Mouse (Mus musculus) myocyte (in vitro differentiated cells): ENCODE measurements around the gene Cfap299. TPM values are rescaled to one million over a fixed set of nuclear protein-coding genes. Genes with fewer than 3 reads are reported as not detected.
"Not testable (repeated sequence)": the region's sequence is repeated elsewhere in the genome, so short reads cannot be mapped to it uniquely, and the experiment has no call there.

Source experiments
- H3K27me3 ChIP-seq: one replicate; pipeline ENCODE4 v1.6.1; 2011; ENCODE audit not compliant: control insufficient read depth, insufficient read depth, insufficient read length
- H3K36me3 ChIP-seq: one replicate; pipeline ENCODE4 v1.6.1; 2011; ENCODE audit not compliant: control insufficient read depth, insufficient read depth
- H3K4me2 ChIP-seq: one replicate; pipeline ENCODE4 v1.6.1; 2011; ENCODE audit warnings: low read depth, control low read depth
- H3K4me3 ChIP-seq: one replicate; pipeline ENCODE4 v1.5.1; 2011; ENCODE audit warnings: mild to moderate bottlenecking, control low read depth, moderate library complexity
- H3K79me2 ChIP-seq: one replicate; pipeline ENCODE4 v1.6.1; 2011; ENCODE audit not compliant: control insufficient read depth, insufficient read depth
- H3ac ChIP-seq: one replicate; pipeline ENCODE4 v1.6.1; 2011; ENCODE audit not compliant: control insufficient read depth, insufficient read length
- CEBPB ChIP-seq: IDR thresholded peaks from 2 replicates; pipeline ENCODE4 v1.6.1; 2011; ENCODE audit warnings: mild to moderate bottlenecking, moderate library complexity; ENCODE audit not compliant: poor library complexity, insufficient read depth, severe bottlenecking
- E2F4 ChIP-seq: IDR thresholded peaks from one replicate; pipeline ENCODE4 v1.6.1; 2011; ENCODE audit warnings: mild to moderate bottlenecking, control low read depth, moderate library complexity; ENCODE audit not compliant: insufficient read depth
- MAX ChIP-seq: IDR thresholded peaks from one replicate; pipeline ENCODE4 v1.6.1; 2011; ENCODE audit warnings: low read depth, mild to moderate bottlenecking, control low read depth
- MYOD1 ChIP-seq, 3 experiments: IDR thresholded peaks; one replicate each; pipeline ENCODE4 v1.6.1; 2011; ENCODE audit warnings: control low read depth in 2 of 3, low read depth in 2 of 3, mild to moderate bottlenecking in 2 of 3, moderate library complexity in 1 of 3; ENCODE audit not compliant: insufficient read length in 2 of 3, control insufficient read depth in 1 of 3
- MYOG ChIP-seq, 3 experiments: IDR thresholded peaks; one replicate each; pipeline ENCODE4 v1.6.1; 2011; ENCODE audit warnings: control low read depth in 2 of 3, low read depth in 2 of 3, mild to moderate bottlenecking in 2 of 3; ENCODE audit not compliant: insufficient read length in 2 of 3, control insufficient read depth in 1 of 3, insufficient read depth in 1 of 3
- POLR2A ChIP-seq: IDR thresholded peaks from one replicate; pipeline ENCODE4 v1.6.1; 2011; ENCODE audit warnings: low read depth, mild to moderate bottlenecking, control low read depth, moderate library complexity; ENCODE audit not compliant: insufficient read length
- POLR2AphosphoS2 ChIP-seq: IDR thresholded peaks from one replicate; pipeline ENCODE4 v1.6.1; 2011; ENCODE audit warnings: low read depth, control low read depth; ENCODE audit not compliant: insufficient read length
- REST ChIP-seq: IDR thresholded peaks from one replicate; pipeline ENCODE4 v1.6.1; 2011; ENCODE audit warnings: mild to moderate bottlenecking, control low read depth, moderate library complexity; ENCODE audit not compliant: insufficient read depth, insufficient read length
- SRF ChIP-seq: IDR thresholded peaks from one replicate; pipeline ENCODE4 v1.6.1; 2011; ENCODE audit warnings: low read depth; ENCODE audit not compliant: control insufficient read depth, insufficient read length
- TCF12 ChIP-seq: IDR thresholded peaks from one replicate; pipeline ENCODE4 v1.6.1; 2011; ENCODE audit warnings: mild to moderate bottlenecking, control low read depth; ENCODE audit not compliant: poor library complexity, insufficient read depth, severe bottlenecking
- TCF3 ChIP-seq: IDR thresholded peaks from one replicate; pipeline ENCODE4 v1.6.1; 2011; ENCODE audit warnings: low read depth, control low read depth; ENCODE audit not compliant: insufficient read length
- USF1 ChIP-seq: IDR thresholded peaks from one replicate; pipeline ENCODE4 v1.6.1; 2011; ENCODE audit warnings: low read depth, mild to moderate bottlenecking, control low read depth, moderate library complexity
- polyA plus RNA-seq: library from polyadenylated mRNA; unstranded; fragments of >200 nt; fragmentation: generic; extraction: Trizol; gene quantifications from one replicate; pipeline ENCODE4 v1.2.1, GENCODE M21; 2012; ENCODE audit warnings: missing spikeins

Gene Cfap299
- polyA plus RNA-seq, 1 experiment: not detected

GRCm38 (mm10) chr5:98572392-98572791 lies 243.3 kb downstream of the Cfap299 start:
- Histone ChIP-seq H3K79me2 (no peaks in the 10 kb centered on the region), H3K4me2 (no peak overlapping the region), H3K36me3 (no peaks in the 10 kb centered on the region), H3ac (no peak overlapping the region), H3K27me3 (no peaks in the 10 kb centered on the region), H3K4me3 (no peak overlapping the region)
- TF ChIP-seq SRF: no peak
- no peak for TF ChIP-seq CEBPB
- no peak for TF ChIP-seq REST
- no peak for TF ChIP-seq USF1

GRCm38 (mm10) chr5:98574711-98575470 lies 245.8 kb downstream of the Cfap299 start:
- no peak for TF ChIP-seq TCF12
- TF ChIP-seq MYOD1 (IDR thresholded peaks at IDR 0.05; ENCODE audit: control insufficient read depth in 1 of 3, insufficient read length in 2 of 3, low read depth in 2 of 3): no peak
- TF ChIP-seq MAX: no peak
- TF ChIP-seq POLR2AphosphoS2: no peak
- no peak for TF ChIP-seq SRF
- TF ChIP-seq CEBPB: no peak
- TF ChIP-seq USF1: no peak
- TF ChIP-seq MYOG (IDR thresholded peaks at IDR 0.05; ENCODE audit: control insufficient read depth in 1 of 3, insufficient read depth in 1 of 3, insufficient read length in 2 of 3, low read depth in 2 of 3): no peak
- no peak for TF ChIP-seq POLR2A
- TF ChIP-seq E2F4: no peak
- TF ChIP-seq TCF3: no peak
- no peak for TF ChIP-seq REST
- Histone ChIP-seq H3K36me3 (no peaks in the 10 kb centered on the region), H3K4me2 (no peak overlapping the region)

GRCm38 (mm10) chr5:98575471-98575834 lies 246.3 kb downstream of the Cfap299 start:
- Histone ChIP-seq H3K4me3 (no peak overlapping the region), H3K27me3 (no peaks in the 10 kb centered on the region), H3K4me2 (no peak overlapping the region), H3K36me3 (no peaks in the 10 kb centered on the region), H3K79me2 (no peaks in the 10 kb centered on the region), H3ac (no peak overlapping the region)
- TF ChIP-seq TCF3 (no peak), MYOD1 (IDR thresholded peaks at IDR 0.05; ENCODE audit: control insufficient read depth in 1 of 3, insufficient read length in 2 of 3, low read depth in 2 of 3) (no peak), TCF12 (no peak), POLR2A (no peak), CEBPB (no peak), SRF (no peak), REST (no peak), USF1 (no peak), E2F4 (no peak), MAX (no peak), MYOG (IDR thresholded peaks at IDR 0.05; ENCODE audit: control insufficient read depth in 1 of 3, insufficient read depth in 1 of 3, insufficient read length in 2 of 3, low read depth in 2 of 3) (no peak), POLR2AphosphoS2 (no peak)

More at GRCm38 (mm10) chr5:98574711-98575470, 245.8 kb downstream of the Cfap299 start:
- Histone ChIP-seq H3K27me3 (no peaks in the 10 kb centered on the region), H3K4me3 (no peak overlapping the region), H3ac (no peak overlapping the region), H3K79me2 (no peaks in the 10 kb centered on the region)

GRCm38 (mm10) chr5:98576538-98576937 lies 247.4 kb downstream of the Cfap299 start:
- not testable (repeated sequence) for H3K4me3 ChIP-seq, H3K36me3 ChIP-seq, H3K27me3 ChIP-seq, H3ac ChIP-seq, H3K4me2 ChIP-seq, H3K79me2 ChIP-seq

GRCm38 (mm10) chr5:98578398-98578797 lies 249.3 kb downstream of the Cfap299 start:
- Histone ChIP-seq H3K4me2 (no peak overlapping the region), H3K36me3 (no peaks in the 10 kb centered on the region), H3K79me2 (no peaks in the 10 kb centered on the region), H3K27me3 (no peaks in the 10 kb centered on the region), H3ac (no peak overlapping the region), H3K4me3 (no peak overlapping the region)
- no peak for TF ChIP-seq MAX
- TF ChIP-seq POLR2AphosphoS2: no peak
- TF ChIP-seq CEBPB: no peak
- no peak for TF ChIP-seq POLR2A
- TF ChIP-seq E2F4: no peak
- no peak for TF ChIP-seq TCF3
- no peak for TF ChIP-seq TCF12
- TF ChIP-seq REST: no peak
- TF ChIP-seq SRF: no peak
- no peak for TF ChIP-seq MYOG (IDR thresholded peaks at IDR 0.05; ENCODE audit: control insufficient read depth in 1 of 3, insufficient read depth in 1 of 3, insufficient read length in 2 of 3, low read depth in 2 of 3)
- no peak for TF ChIP-seq MYOD1 (IDR thresholded peaks at IDR 0.05; ENCODE audit: control insufficient read depth in 1 of 3, insufficient read length in 2 of 3, low read depth in 2 of 3)
- TF ChIP-seq USF1: no peak
